Mouse (Mus musculus) heart, embryonic 10.5 days (tissue): ENCODE measurements at regions not wholly inside any gene's neighbourhood (a gene's known extent, or its start where the extent isn't known, plus 50 kb on each side); places are given as distances from the start of the nearest gene placed in this dataset.

Experiments
- DNase-seq: peaks from one replicate; pipeline ENCODE4 v3.0.0-alpha.2; 2017; ENCODE audit warnings: low spot score
- H3K27ac ChIP-seq: fragments of 300-500 bp; sonication (generic); 2 replicates; pipeline ENCODE4 v1.5.1; 2016; ENCODE audit warnings: mild to moderate bottlenecking
- H3K27me3 ChIP-seq: fragments of 300-500 bp; sonication (generic); 2 replicates; pipeline ENCODE4 v1.6.1; 2016; ENCODE audit warnings: mild to moderate bottlenecking; ENCODE audit not compliant: poor library complexity, insufficient read depth, severe bottlenecking
- H3K36me3 ChIP-seq: fragments of 300-500 bp; sonication (generic); 2 replicates; pipeline ENCODE4 v1.6.1; 2016; ENCODE audit warnings: mild to moderate bottlenecking, moderate library complexity
- H3K4me1 ChIP-seq: fragments of 300-500 bp; sonication (generic); 2 replicates; pipeline ENCODE4 v1.6.1; 2016; ENCODE audit warnings: mild to moderate bottlenecking
- H3K4me3 ChIP-seq: fragments of 300-500 bp; sonication (generic); 2 replicates; pipeline ENCODE4 v1.5.1; 2016; ENCODE audit warnings: mild to moderate bottlenecking, moderate library complexity
- H3K9me3 ChIP-seq: fragments of 300-500 bp; sonication (generic); 2 replicates; pipeline ENCODE4 v1.6.1; 2016; ENCODE audit warnings: mild to moderate bottlenecking, moderate library complexity
- WGBS: fragments of 180-500 bp; shearing (Covaris S2); methylation state at CpG from one replicate; pipeline ENCODE4 v1.1.7; 2016; 5-methylcytosine and 5-hydroxymethylcytosine counted together

GRCm38 (mm10) chr15:24972020-24972419 is 441.5 kb downstream of the Basp1 start:
- H3K36me3 ChIP-seq, result no peaks in the 10 kb centered on the region
- no peaks in the 10 kb centered on the region for H3K4me1 ChIP-seq
- H3K4me3 ChIP-seq, result no peak overlapping the region
- no peaks in the 10 kb centered on the region for H3K27me3 ChIP-seq
- no peaks in the 10 kb centered on the region for H3K9me3 ChIP-seq
- WGBS, result 53% methylated on average over 5 of the region's 5 CpGs
- no peak overlapping the region for H3K27ac ChIP-seq
- no peak for DNase-seq

- Histone ChIP-seq H3K27me3 (no peaks in the 10 kb centered on the region), H3K27ac (no peak overlapping the region), H3K4me1 (no peaks in the 10 kb centered on the region), H3K4me3 (no peak overlapping the region), H3K36me3 (no peaks in the 10 kb centered on the region), H3K9me3 (no peaks in the 10 kb centered on the region)
- DNase-seq, result no peak
- WGBS, result 58% methylated on average over 2 of the region's 2 CpGs
These were observed 444.2 kb downstream of the Basp1 start for GRCm38 (mm10) chr15:24969391-24969812.

GRCm38 (mm10) chr15:24968636-24969317 is 444.8 kb downstream of the Basp1 start:
- no peak overlapping the region for H3K4me3 ChIP-seq
- DNase-seq, result no peak
- 82% methylated on average over 7 of the region's 7 CpGs for WGBS
- H3K4me1 ChIP-seq, result no peaks in the 10 kb centered on the region
- no peaks in the 10 kb centered on the region for H3K9me3 ChIP-seq
- no peaks in the 10 kb centered on the region for H3K27me3 ChIP-seq
- no peaks in the 10 kb centered on the region for H3K36me3 ChIP-seq
- no peak overlapping the region for H3K27ac ChIP-seq

GRCm38 (mm10) chr15:24929742-24930141 is 483.8 kb downstream of the Basp1 start:
- no peak for DNase-seq
- no peaks in the 10 kb centered on the region for H3K36me3 ChIP-seq
- no peaks in the 10 kb centered on the region for H3K4me1 ChIP-seq
- H3K4me3 ChIP-seq, result no peak overlapping the region
- no peaks in the 10 kb centered on the region for H3K9me3 ChIP-seq
- H3K27ac ChIP-seq, result no peak overlapping the region
- WGBS, result 73% methylated on average over 2 of the region's 2 CpGs
- no peaks in the 10 kb centered on the region for H3K27me3 ChIP-seq

- H3K27ac ChIP-seq, result no peak overlapping the region
- H3K4me3 ChIP-seq, result no peak overlapping the region
- no peak for DNase-seq
- H3K4me1 ChIP-seq, result no peaks in the 10 kb centered on the region
- no peaks in the 10 kb centered on the region for H3K27me3 ChIP-seq
- WGBS, result 70% methylated on average over 1 of the region's 1 CpGs
- no peaks in the 10 kb centered on the region for H3K9me3 ChIP-seq
- no peaks in the 10 kb centered on the region for H3K36me3 ChIP-seq
These were observed 501.7 kb downstream of the Basp1 start for GRCm38 (mm10) chr15:24911866-24912265.

GRCm38 (mm10) chr15:24911466-24911865 is 502.1 kb downstream of the Basp1 start:
- H3K36me3 ChIP-seq, result no peaks in the 10 kb centered on the region
- no peak for DNase-seq
- no peaks in the 10 kb centered on the region for H3K9me3 ChIP-seq
- H3K4me3 ChIP-seq, result no peak overlapping the region
- no peak overlapping the region for H3K27ac ChIP-seq
- H3K27me3 ChIP-seq, result no peaks in the 10 kb centered on the region
- no peaks in the 10 kb centered on the region for H3K4me1 ChIP-seq
- WGBS, result 82% methylated on average over 1 of the region's 1 CpGs

- Histone ChIP-seq H3K27me3 (no peaks in the 10 kb centered on the region), H3K36me3 (no peaks in the 10 kb centered on the region), H3K27ac (no peak overlapping the region), H3K9me3 (no peaks in the 10 kb centered on the region), H3K4me1 (no peaks in the 10 kb centered on the region), H3K4me3 (no peak overlapping the region)
- DNase-seq, result no peak
- WGBS, result 57% methylated on average over 4 of the region's 4 CpGs
These were observed 506.6 kb downstream of the Basp1 start for GRCm38 (mm10) chr15:24906957-24907356.

GRCm38 (mm10) chr15:24878846-24879245 is 534.7 kb downstream of the Basp1 start:
- 78% methylated on average over 1 of the region's 1 CpGs for WGBS
- no peaks in the 10 kb centered on the region for H3K36me3 ChIP-seq
- no peak overlapping the region for H3K4me3 ChIP-seq
- H3K4me1 ChIP-seq, result no peaks in the 10 kb centered on the region
- no peaks in the 10 kb centered on the region for H3K27me3 ChIP-seq
- no peak overlapping the region for H3K27ac ChIP-seq
- no peaks in the 10 kb centered on the region for H3K9me3 ChIP-seq
- no peak for DNase-seq

GRCm38 (mm10) chr15:24877711-24878598 is 535.6 kb downstream of the Basp1 start:
- DNase-seq, result no peak
- no peaks in the 10 kb centered on the region for H3K9me3 ChIP-seq
- WGBS, result 80% methylated on average over 6 of the region's 6 CpGs
- no peaks in the 10 kb centered on the region for H3K4me1 ChIP-seq
- no peak overlapping the region for H3K27ac ChIP-seq
- no peaks in the 10 kb centered on the region for H3K36me3 ChIP-seq
- H3K4me3 ChIP-seq, result no peak overlapping the region
- no peaks in the 10 kb centered on the region for H3K27me3 ChIP-seq

- Histone ChIP-seq H3K4me1 (no peaks in the 10 kb centered on the region), H3K27me3 (no peaks in the 10 kb centered on the region), H3K9me3 (no peaks in the 10 kb centered on the region), H3K4me3 (no peak overlapping the region), H3K27ac (no peak overlapping the region), H3K36me3 (no peaks in the 10 kb centered on the region)
- WGBS, result 77% methylated on average over 5 of the region's 5 CpGs
- no peak for DNase-seq
These were observed 537.3 kb downstream of the Basp1 start for GRCm38 (mm10) chr15:24876157-24876731.

- no peaks in the 10 kb centered on the region for H3K36me3 ChIP-seq
- H3K9me3 ChIP-seq, result no peaks in the 10 kb centered on the region
- no peak for DNase-seq
- WGBS, result 84% methylated on average over 2 of the region's 2 CpGs
- H3K27me3 ChIP-seq, result no peaks in the 10 kb centered on the region
- H3K4me3 ChIP-seq, result no peak overlapping the region
- H3K27ac ChIP-seq, result no peak overlapping the region
- no peaks in the 10 kb centered on the region for H3K4me1 ChIP-seq
These were observed 573.3 kb downstream of the Basp1 start for GRCm38 (mm10) chr15:24840271-24840670.

GRCm38 (mm10) chr15:24838390-24838789 is 575.2 kb downstream of the Basp1 start:
- H3K4me1 ChIP-seq, result no peaks in the 10 kb centered on the region
- no peak for DNase-seq
- WGBS, result 85% methylated on average over 7 of the region's 7 CpGs

GRCm38 (mm10) chr15:24827881-24828280 is 585.7 kb downstream of the Basp1 start:
- 98% methylated on average over 1 of the region's 1 CpGs for WGBS
- no peak for DNase-seq
- Histone ChIP-seq H3K4me3 (no peak overlapping the region), H3K27ac (no peak overlapping the region), H3K27me3 (no peaks in the 10 kb centered on the region), H3K4me1 (no peaks in the 10 kb centered on the region), H3K9me3 (no peaks in the 10 kb centered on the region), H3K36me3 (no peaks in the 10 kb centered on the region)

More at GRCm38 (mm10) chr15:24838390-24838789, 575.2 kb downstream of the Basp1 start:
- no peaks in the 10 kb centered on the region for H3K9me3 ChIP-seq
- no peaks in the 10 kb centered on the region for H3K27me3 ChIP-seq
- H3K27ac ChIP-seq, result no peak overlapping the region
- H3K36me3 ChIP-seq, result no peaks in the 10 kb centered on the region
- no peak overlapping the region for H3K4me3 ChIP-seq
